Mouse (Mus musculus) hindbrain, embryonic 16.5 days (tissue): ENCODE results near the gene Usp35. TPM values are rescaled to one million over a fixed set of nuclear protein-coding genes. Genes with fewer than 3 reads are reported as not detected.

Source experiments
- polyA plus RNA-seq: library from polyadenylated mRNA; unstranded; fragments of >200 nt; fragmentation: Nextera tagmentation; extraction: Ambion mirVana; gene quantifications from 2 replicates; pipeline ENCODE4 v1.2.1, GENCODE M21; 2015

The Usp35 gene
- polyA plus RNA-seq, 1 experiment from 2014 or later: 3.0 TPM

Other genes starting within 250 kb of the Usp35 start
- gene Kctd21, start 307 bp upstream of the Usp35 start, polyA plus RNA-seq: 7.7 and 7.9 TPM in 2 replicates
- 13.1 and 14.5 TPM in 2 replicates for gene Alg8, start 39.6 kb upstream of the Usp35 start, polyA plus RNA-seq
- gene Ndufc2, start 68.0 kb upstream of the Usp35 start, polyA plus RNA-seq: 431 and 501 TPM in 2 replicates
- 4.2 and 4.6 TPM in 2 replicates for gene Thrsp, start 85.7 kb upstream of the Usp35 start, polyA plus RNA-seq
- gene Kctd14, start 119.3 kb upstream of the Usp35 start, polyA plus RNA-seq: 1.2 and 1.8 TPM in 2 replicates
- gene Ints4, start 148.9 kb upstream of the Usp35 start, polyA plus RNA-seq: 43.3 and 50.1 TPM in 2 replicates
- 56.7 and 61.8 TPM in 2 replicates for gene Aamdc, start 247.5 kb upstream of the Usp35 start, polyA plus RNA-seq
- 23.0 and 25.0 TPM in 2 replicates for gene Rsf1, start 247.9 kb upstream of the Usp35 start, polyA plus RNA-seq